Mouse (Mus musculus) urinary bladder, postnatal 4 days (tissue): ENCODE data around the gene Itga5.
A peak's percentile ranks its signal among the peaks of the same experiment; 100 is the strongest.
"Not testable (repeated sequence)": the region's sequence is repeated elsewhere in the genome, so short reads cannot be mapped to it uniquely, and the experiment has no call there.

Source experiments
- DNase-seq, 2 experiments: peaks; one replicate each; pipeline ENCODE4 v3.0.0; 2021 to 2022; ENCODE audit warnings: low spot score in 2 of 2

Itga5 gene

GRCm38 (mm10) chr15:103366376-103367149 lies at the start of gene Itga5:
TSS of gene Itga5 (minus strand) at chr15:103366763.
- DNase-seq = peak; percentile 75 to 77

- not testable (repeated sequence) for DNase-seq
Observed at GRCm38 (mm10) chr15:103405586-103405985, 39.0 kb upstream of the Itga5 start.

- no peak for DNase-seq
Observed at GRCm38 (mm10) chr15:103401361-103401760, 34.8 kb upstream of the Itga5 start.

- DNase-seq = no peak
Observed at GRCm38 (mm10) chr15:103393577-103393976, 27.0 kb upstream of the Itga5 start.

- no peak for DNase-seq
Observed at GRCm38 (mm10) chr15:103388556-103389145, 22.1 kb upstream of the Itga5 start.

GRCm38 (mm10) chr15:103383771-103384488 lies 17.4 kb upstream of the Itga5 start:
- peak in 1 of 2 experiments; percentile 64 for DNase-seq

- peak in 1 of 2 experiments; percentile 25 for DNase-seq
Observed at GRCm38 (mm10) chr15:103382795-103383406, 16.3 kb upstream of the Itga5 start.

- no peak for DNase-seq
Observed at GRCm38 (mm10) chr15:103382075-103382474, 15.5 kb upstream of the Itga5 start.

GRCm38 (mm10) chr15:103378665-103379356 lies 12.2 kb upstream of the Itga5 start:
- peak in 1 of 2 experiments; percentile 25 for DNase-seq

GRCm38 (mm10) chr15:103377752-103378664 lies 11.4 kb upstream of the Itga5 start:
- DNase-seq = peak in 1 of 2 experiments; percentile 24

- no peak for DNase-seq
Observed at GRCm38 (mm10) chr15:103376837-103377269, 10.3 kb upstream of the Itga5 start.

GRCm38 (mm10) chr15:103375112-103375800 lies 8.7 kb upstream of the Itga5 start:
- peak in 1 of 2 experiments; percentile 20 for DNase-seq

GRCm38 (mm10) chr15:103372461-103372860 lies 5.9 kb upstream of the Itga5 start:
- no peak for DNase-seq

GRCm38 (mm10) chr15:103371741-103372140 lies 5.2 kb upstream of the Itga5 start:
- no peak for DNase-seq

- DNase-seq = no peak
Observed at GRCm38 (mm10) chr15:103371208-103371607, 4.6 kb upstream of the Itga5 start.

GRCm38 (mm10) chr15:103370462-103370861 lies 3.9 kb upstream of the Itga5 start:
- DNase-seq = no peak

GRCm38 (mm10) chr15:103369123-103369522 lies 2.6 kb upstream of the Itga5 start:
- DNase-seq = no peak

GRCm38 (mm10) chr15:103368179-103368940 lies 1.8 kb upstream of the Itga5 start:
- DNase-seq = no peak
